Mouse (Mus musculus) kidney, adult 11 months (tissue): ENCODE measurements around the gene Serpina3a.
"Not testable (repeated sequence)": the region's sequence is repeated elsewhere in the genome, so short reads cannot be mapped to it uniquely, and the experiment has no call there.

Experiments
- DNase-seq: peaks from one replicate; pipeline ENCODE4 v3.0.0; 2022

Gene Serpina3a

DNA sequence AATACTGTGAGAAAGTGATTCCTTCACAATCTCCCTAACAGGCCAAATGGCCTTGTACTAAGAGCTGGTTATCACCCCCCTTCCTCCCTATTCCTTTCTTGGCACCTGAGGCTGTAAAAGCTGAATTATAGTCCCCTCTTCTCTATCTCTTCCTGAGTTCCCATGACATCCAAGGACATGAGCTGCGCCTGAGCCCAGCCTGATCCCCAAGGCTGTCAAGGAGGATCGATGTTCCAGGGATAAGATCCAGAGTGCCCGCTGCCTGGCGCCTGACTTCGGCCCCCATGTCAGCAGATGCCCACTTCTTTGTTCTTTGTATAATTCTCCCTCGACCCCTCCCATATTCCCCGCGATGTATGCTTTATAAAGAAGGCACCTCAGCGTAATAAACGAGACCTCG lies at the start of gene Serpina3a:
Gene Serpina3a, plus strand, starts transcription at position 392 of the 400 bp plus-strand sequence.
- DNase-seq, result not testable (repeated sequence)

DNA sequence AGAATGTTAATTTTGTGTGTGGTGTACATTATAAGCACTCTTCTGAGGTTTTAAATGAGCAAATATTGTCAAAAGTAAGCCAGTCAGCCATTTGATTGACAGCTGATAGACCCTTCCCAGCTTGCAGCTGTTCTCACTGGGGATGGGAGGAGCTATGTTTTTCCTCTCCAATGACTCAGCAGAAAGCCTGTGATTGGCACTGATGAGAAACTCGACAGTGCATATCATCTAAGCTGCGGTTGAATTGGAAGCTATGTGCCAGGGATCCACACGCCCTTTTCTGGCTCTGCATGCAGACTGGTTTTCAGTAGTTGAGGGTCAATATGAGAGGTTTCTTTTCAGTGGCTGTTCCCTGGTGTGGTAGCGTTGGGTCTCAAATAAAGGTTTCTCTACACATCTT lies 48.0 kb upstream of the Serpina3a start:
- no peak for DNase-seq

DNA sequence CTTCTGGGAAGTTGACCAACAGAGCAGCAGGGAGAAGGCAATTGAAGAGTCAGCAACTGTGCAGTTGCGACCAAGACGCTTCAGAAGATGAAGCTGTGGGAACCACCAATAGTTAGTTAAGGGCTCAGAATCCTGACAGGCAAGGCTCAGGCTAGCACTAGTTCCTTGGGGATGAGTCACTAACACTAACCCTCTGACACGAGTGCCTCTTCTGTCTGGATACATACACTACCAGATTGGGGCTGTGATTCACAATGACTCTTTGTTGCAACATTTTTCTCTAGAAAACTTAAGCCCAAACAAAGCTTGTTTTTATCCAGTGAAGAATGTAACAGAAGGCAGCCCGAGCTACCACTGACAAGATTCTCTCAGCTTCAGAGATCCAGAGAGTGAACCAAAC lies 47.5 kb upstream of the Serpina3a start:
- DNase-seq, result no peak

DNA sequence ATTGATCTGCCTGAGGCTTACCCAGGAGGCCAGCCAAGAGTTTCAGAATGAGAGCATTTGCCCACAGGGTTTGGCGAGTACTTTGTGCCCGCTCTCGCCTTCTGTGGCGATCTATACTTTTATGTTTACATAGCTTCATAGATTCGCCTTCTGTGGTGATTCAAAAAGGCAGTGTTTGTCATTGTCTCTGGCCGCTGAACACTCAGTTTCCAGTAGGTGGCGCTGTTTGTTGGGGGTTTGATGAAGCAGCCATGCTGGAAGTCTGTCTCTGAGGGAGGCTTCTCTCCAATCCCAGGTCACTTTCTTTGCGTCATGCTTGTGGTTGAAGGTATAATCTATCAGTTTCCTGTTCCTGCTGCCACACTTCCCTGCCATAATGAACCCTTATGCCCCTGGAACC lies 46.3 kb upstream of the Serpina3a start:
- peak; percentile 36 for DNase-seq

DNA sequence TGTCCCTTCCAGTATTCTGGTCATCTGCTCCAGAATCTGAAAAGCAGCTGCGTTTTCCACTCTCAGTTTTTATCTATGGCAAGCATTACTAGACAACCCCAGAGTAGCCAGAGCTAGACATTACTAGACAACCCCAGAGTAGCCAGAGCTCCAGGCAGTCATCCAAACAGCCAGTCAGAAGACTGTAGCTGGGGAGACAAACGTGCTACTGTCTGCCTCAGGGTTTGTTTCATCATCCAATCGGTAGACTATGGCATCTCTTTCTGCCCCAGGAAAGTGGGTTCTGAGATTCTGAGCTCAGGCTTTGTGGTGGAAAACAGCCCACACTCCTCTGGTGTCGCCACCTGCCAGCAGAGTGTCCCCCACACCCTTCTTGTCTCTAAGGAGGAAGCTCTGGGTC lies 45.0 kb upstream of the Serpina3a start:
- peak; percentile 24 for DNase-seq

DNA sequence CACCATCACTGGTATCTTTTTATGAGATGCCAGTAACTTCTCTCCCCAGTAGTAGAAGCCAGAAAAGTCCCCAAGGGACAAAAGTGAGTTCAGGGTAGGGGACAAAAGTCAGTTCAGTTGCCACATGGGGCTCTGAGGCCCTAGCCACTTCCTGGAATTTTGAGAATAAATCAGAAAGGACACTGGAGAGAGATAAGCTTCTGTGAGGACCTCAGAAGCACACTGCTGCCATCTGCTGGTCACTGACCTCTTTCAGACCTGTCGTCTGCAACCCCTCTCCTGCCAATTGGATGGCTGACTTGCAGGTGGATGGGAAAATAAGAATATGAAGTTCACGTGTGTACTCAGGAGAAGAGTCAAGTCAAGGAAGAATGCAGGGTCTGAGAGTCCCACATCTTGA lies 42.9 kb upstream of the Serpina3a start:
- DNase-seq, result peak; percentile 49

DNA sequence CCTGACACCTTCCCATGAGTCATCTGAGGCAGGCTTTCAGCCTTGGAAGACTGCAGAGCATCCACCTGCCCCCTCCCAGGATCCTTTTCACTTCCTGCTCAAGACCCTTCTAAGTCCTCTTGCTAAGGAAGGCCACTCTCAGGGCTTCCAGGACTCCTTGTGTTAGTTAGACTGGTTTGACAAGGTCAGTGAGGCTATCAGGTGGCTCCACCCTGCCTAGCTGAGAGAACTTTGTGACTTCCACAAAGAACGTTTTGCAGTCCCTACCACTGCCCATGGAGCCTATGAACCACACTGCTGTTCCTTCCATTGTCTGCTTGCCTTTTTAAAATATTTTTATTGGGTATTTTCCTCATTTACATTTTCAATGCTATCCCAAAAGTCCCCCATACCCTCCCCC lies 40.8 kb upstream of the Serpina3a start:
- DNase-seq, result no peak

DNA sequence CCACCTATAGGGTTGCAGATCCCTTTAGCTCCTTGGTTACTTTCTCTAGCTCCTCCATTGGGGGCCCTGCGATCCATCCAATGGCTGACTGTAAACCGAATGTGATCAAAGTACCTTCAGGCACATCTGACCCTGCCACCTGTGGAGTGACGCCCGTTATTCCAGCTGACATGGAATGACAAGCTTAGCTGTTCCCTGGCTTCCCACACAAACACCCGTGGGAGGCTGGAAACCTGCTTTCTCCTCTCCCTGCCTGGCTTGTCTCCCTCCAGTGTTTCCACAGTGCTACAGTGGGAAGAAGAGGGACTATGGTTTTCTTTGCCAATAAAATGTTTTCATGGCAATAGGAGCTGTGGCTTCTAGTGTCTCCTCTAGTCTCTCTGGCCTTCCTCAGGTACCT lies 40.2 kb upstream of the Serpina3a start:
- DNase-seq, result no peak

DNA sequence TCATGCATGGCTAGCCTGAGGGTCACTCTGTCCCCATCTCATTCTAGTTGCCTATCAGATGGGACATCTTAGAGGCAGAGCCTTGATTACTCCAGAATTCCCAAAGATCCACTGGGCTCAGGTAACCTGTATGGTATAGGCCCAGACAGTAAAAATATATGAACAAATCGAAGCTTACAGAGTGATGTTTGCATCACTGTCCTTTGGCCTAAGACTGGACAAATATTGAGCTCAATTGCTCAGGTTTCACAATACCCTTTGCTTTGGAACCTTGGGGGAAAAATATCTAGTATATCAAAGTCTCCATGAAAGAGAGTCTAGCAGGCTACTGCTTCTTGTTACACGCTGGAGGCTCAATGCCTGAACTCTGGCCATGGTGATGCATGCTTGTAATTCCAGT lies 22.4 kb upstream of the Serpina3a start:
- no peak for DNase-seq

DNA sequence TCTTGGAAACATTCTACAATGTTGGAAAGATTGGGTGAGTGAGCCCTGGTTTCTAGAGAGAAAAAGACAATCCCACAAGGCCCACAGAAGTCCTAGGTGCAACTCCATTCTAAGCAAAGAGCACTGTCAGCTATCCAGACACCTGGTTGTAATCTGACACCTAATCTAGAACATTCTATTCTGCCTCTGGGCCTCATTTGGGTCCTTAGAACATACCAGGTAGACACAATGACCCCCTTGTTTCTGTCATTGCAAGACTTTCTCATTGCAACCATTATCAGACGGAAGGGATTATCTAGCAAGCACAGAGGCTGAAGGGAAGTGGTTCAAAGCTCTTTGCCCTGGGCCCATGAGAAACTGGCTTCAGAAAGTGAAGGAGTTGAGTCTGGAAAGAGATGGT lies 21.2 kb upstream of the Serpina3a start:
- no peak for DNase-seq

DNA sequence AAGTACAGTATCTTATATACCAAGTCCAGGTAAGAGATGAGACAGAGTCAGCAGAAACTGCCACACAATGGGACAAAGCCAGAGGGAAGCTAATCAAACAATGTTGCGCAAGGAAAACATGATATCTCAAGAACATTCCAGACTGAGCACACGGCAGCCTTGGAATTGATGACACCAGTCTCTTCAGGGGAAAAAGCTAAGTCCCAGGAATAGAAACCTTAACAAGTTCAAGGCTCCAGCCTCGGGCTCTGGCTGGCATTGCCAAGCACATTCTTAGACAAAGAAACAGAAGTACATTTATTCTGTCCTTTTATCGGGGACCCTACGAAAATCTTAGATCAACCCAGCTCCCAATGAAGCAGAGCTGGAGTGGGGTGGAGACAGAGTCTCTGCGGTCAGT lies 11.8 kb upstream of the Serpina3a start, which contains the start of gene Serpina5:
Gene Serpina5, plus strand, starts transcription at position 346 of the 400 bp plus-strand sequence.
- DNase-seq, result no peak

DNA sequence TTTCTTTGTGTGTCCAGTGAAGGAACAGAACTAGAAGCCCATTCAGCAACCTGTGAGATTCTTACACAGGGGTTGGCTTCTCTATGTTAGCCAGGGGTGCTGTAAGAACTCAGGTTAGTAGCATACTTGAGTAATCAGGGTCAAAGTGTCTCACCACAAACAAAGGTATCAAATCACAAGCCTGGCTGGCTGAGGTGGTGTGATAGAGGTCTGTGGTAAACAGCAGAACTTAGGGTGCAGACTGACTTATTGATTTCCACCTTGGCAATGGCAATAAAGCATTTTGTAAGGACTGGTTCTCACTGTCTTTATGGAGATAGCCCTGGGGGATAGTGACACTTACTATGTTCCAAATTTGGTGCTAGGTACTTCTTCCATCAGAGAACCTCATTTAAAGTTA lies 6.7 kb upstream of the Serpina3a start:
- DNase-seq, result no peak

DNA sequence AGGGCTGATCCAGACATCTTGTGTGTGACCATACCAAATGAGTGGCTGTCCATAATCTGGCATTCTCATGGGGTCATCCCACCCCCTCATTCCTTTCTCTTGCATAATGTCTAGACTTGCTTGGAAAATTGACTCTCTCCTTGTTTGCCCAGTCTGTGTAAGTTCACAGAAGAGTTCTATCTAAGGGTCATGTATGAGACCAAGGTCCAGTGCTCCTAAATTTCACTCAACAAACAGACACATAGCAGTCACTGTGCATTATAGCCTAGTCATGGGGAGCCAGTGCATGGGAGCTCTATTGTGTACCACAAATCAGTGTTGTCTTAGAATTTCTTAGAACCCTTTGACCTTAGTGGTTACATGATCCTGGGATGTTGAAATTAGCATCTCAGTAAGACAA lies 5.6 kb upstream of the Serpina3a start:
- no peak for DNase-seq

DNA sequence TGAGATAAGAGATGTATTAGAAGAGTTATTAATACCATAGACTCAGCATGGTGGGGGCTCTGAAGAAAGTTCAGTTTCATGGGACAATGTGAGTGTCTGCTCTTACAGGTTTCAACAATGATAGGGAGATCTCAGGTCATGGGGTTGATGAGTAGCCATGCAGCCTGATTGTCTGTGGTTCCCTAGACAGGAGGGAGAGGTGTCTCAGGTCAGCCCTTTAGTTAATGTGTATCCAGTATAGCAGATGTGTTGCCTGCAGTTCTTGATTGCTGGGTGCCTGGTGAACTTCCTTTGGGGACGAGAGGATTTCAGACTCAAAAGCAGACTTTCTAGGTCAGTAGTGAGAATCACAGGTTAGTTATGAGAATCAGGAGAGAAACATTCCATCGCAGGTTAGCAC lies 4.0 kb upstream of the Serpina3a start:
- peak; percentile 47 for DNase-seq

DNA sequence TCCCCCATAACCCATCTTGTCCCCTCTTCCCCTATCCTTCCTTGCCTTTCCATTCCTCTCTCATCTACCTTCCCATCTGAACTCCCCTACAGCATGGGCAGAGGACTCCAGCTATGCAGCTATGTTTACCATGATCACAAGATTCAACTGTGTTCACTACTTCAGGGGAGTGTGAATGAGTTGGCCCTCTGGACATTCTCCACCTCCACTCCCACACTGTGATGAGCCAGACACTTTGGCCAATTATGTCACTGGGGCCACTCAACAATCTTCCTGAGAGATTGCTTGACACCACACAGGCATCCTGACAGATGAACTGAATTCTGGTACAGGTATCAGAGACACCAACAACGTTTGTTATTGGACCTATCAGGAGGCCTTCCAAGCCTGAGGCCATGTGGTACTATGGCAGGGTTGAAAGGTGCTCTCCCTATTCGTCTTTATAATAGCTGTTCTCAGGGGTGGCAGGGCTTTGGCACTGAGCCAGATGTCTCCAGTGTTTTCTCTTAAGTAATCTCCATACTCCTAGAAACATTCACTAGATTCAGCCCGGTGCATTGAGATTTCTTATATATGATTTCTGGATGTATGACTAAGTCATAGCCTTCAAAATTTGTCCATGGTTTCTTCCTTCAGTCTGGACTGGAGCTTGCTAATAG lies 2.5 kb downstream of the Serpina3a start:
- DNase-seq, result no peak

DNA sequence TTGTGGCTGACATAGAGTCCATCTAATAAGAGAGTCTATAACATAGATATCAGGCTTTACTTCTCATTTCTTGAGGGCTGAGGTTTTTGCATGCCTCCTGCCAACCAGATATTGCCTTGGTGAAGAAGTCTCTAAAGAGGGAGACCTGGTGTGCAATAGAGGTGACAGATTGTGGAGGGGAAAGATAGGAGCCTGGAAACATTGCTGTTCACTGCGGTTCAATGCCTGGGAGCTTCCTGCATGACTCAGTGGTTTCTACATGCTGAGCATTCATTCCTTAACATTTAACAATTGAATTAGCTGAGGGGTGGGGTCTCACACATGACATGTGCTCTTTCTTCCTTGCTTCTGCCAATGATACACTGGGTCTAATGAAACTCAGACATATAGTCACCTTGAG lies 10.6 kb downstream of the Serpina3a start:
- no peak for DNase-seq

DNA sequence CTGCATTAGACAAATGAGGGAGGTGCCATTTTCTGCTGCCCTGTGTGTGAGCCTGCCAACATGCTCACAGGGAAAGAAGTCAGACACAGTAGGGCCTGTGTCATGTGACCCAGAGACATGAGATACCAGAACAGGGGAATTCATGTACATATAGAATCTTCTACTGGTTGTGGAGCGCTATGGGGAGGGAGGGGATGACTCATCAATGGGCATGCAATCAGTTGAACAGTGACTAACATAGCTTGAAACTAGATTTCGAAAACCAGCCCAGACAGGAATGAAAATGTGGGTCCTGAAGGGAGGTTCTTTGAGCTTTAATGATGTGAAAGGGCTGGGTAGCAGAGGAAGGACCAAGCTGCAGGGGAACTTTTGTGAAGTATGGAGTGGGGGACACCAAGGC lies 11.5 kb downstream of the Serpina3a start:
- DNase-seq, result no peak

DNA sequence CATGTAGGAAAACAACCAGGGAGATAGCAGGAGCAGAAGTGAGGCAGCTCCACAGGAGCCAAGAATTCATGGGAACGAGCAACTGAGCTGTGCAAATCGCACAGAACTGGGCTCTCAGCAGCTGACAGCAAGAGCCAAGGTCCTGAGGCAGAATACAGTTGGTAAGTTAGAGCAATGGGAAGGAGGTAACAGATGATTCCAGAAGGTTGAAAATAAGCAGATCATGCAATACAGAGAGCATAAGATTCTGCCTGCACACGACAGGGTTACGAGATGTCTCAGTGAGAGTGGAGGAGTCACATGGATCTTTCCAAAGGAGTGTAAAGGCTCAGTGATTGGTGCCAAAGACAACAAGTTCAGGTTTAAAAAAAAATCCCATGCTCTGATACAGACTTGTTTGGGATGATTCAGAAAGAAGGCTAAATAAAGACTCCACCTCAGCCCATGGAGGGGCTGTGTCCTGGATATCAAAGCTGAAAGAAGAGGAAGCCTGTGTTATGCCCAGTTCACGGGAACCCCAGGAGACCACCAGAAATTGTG lies 12.6 kb downstream of the Serpina3a start:
- no peak for DNase-seq

DNA sequence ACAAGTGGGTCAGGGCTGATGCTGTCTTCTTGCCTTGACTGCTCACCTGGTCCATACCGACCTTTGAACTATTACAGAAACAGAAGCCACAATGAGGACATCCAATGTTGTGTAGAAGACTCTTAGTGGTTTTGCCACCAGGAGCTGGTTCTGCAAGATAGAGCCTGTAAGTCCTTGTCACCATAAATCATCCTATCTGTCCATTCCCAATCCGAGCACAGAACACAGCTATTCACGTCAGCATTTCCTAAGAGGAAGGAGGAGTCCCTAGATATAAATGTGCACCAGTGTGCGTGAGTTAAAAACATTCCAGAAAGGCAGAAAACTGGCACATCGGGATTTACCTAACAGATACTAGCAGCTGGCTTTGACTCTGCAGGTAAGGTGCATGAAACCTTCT lies 15.2 kb downstream of the Serpina3a start, which contains the start of gene Serpina3b:
Gene Serpina3b, plus strand, starts transcription at position 301 of the 400 bp plus-strand sequence.
- no peak for DNase-seq

DNA sequence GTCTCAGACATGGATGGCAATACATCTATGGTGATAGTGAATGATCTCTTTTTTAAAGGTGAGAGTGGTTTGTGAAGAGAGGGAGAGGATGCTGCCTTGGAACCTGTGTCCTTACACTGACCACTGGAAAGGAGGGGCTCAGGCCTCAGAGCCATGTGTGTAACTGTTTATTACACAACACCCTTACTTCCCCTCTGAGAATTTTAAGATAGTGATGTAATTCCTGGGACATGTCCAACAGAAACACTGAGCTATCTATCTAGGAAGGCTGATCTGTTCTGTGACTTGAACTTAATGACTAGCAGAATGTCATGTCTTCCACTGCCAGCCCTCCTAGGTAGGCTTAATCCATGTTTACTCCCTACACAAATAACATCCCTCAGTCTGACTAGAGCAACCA lies 18.5 kb downstream of the Serpina3a start:
- DNase-seq, result no peak

DNA sequence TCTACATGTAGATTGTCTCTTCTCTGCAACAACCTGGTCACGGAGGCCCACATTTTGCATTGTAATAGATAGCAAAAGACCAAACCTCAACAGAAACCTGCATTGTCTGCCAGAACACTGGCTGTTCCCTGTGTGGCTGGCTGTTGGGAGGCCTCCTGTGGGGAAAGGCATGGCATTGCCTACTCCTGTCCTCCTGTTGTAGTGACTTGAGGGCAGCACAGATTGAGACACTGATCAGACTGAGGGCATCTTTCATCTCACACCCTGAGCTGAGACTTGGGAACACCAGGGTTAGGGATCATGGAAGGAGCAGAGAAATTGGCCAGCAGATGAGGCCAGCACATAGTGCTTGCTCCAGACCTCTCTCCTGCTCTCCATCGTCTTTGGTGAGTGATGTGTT lies 25.7 kb downstream of the Serpina3a start:
- no peak for DNase-seq

DNA sequence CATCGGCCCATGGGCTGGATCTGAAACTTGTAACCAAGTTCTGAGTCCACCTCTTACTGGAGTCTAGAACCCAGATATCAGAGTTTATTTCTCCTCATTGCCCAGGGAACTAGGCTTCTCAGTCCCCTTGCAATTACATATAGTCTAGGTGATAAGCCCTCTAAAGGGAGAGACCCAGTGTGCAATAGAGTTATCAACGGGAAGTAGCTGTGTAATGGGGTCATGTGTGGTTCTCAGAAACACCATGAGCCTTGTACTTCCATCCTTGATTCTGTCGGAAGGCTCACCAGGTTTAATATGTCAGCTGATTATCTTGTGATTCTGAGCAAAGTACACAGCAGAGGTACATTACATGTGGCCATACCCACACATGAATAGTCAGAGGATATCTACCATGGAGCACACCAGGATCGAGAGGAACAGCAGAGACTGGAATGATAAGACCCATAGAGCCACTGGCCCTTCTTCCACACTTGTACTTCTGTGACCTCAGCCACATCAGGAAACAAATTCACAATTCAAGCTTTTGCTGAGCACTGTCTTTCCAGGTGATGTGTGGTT lies 28.1 kb downstream of the Serpina3a start:
- no peak for DNase-seq

DNA sequence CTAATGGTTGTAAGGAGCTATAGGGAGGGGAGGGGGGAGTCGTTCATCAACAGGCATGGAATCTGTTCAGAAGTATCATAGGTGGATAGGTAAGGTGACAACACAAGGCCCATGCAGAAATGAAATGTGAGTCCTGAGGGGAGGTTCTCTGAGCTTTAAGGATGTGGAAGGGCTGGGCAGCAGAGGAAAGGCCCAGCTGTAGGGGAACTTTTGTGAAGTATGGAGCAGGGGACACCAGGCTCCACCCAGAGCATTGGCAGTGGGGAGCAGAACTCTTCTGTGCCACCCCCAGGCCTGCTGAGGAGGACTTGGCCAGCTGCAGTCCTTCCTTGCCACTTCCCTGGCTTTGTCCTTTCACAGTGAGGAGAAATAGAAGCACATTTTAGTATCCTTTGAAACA lies 29.0 kb downstream of the Serpina3a start:
- DNase-seq, result no peak

DNA sequence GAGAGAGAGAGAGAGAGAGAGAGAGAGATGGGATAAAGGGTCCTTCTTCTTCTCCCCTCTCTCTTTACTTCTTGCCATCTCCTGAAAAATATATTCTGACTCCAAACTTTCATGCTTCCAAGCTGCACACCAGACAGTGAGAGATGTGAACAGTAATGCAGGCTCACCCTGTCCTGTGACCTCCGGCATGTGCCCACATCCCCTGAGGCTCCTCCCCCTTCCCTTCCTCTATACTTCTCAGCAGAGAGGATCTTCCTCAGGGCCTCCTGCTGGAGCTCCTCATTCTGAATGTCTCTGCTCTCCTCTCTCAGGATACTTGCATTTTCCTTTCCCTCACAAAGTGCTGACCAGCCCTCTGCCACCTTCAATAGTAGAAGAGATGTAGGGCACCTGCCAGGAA lies 29.9 kb downstream of the Serpina3a start:
- no peak for DNase-seq

DNA sequence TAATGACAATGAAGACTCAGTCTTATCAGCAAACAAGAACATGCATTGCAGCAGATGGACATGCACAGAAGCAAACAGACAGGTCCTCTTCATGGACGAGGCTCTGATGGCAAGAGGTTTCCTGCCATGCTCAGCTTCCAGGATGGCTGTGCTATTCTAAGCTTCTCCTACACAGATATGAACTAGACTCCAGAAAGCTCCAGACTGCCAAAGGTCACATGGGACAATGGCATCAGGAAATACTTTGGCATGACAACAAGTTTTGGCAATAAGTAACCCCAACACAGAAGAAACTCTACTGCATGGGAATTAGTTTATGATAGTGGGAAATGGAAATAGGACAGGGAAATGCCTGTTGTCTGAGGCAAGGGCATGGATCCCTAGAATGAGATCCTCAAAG lies 30.8 kb downstream of the Serpina3a start:
- DNase-seq, result no peak
